Mouse (Mus musculus): Measurements from ENCODE around the gene Tmem119. TPM values are rescaled to one million over a fixed set of nuclear protein-coding genes. Genes with fewer than 3 reads are reported as not detected.
"Not testable (repeated sequence)": the region's sequence is repeated elsewhere in the genome, so short reads cannot be mapped to it uniquely, and the experiment has no call there.

Gene Tmem119
- polyA plus RNA-seq, 1 experiment, result 92.8 TPM

- TF ChIP-seq POLR2A (IDR thresholded peaks at IDR 0.05; ENCODE audit: low read depth, low read length) (no peak), CTCF (IDR thresholded peaks at IDR 0.05; ENCODE audit: borderline replicate concordance, insufficient read depth, low read length) (no peak)
- Histone ChIP-seq H3K4me1 (ENCODE audit: control insufficient read depth, insufficient read depth, low read length) (peaks cover 7% of the 10 kb centered on the region; the same call in 1 of the 2 replicates), H3K4me3 (ENCODE audit: insufficient read depth, low read length) (no peak overlapping the region), H3K27ac (ENCODE audit: insufficient read depth, low read length) (no peak overlapping the region)
Measured at GRCm38 (mm10) chr5:113781254-113781653, 19.1 kb downstream of the Tmem119 start.

GRCm38 (mm10) chr5:113780763-113781162, 19.6 kb downstream of the Tmem119 start:
- H3K4me3 ChIP-seq (ENCODE audit: insufficient read depth, low read length), result no peak overlapping the region
- no peak overlapping the region for H3K27ac ChIP-seq (ENCODE audit: insufficient read depth, low read length)
- no peak for TF ChIP-seq POLR2A (IDR thresholded peaks at IDR 0.05; ENCODE audit: low read depth, low read length)
- TF ChIP-seq CTCF (IDR thresholded peaks at IDR 0.05; ENCODE audit: borderline replicate concordance, insufficient read depth, low read length), result no peak
- H3K4me1 ChIP-seq (ENCODE audit: control insufficient read depth, insufficient read depth, low read length), result peaks cover 7% of the 10 kb centered on the region; the same call in 1 of the 2 replicates

- no peak overlapping the region for H3K27ac ChIP-seq (ENCODE audit: insufficient read depth, low read length)
- TF ChIP-seq POLR2A (IDR thresholded peaks at IDR 0.05; ENCODE audit: low read depth, low read length) (no peak), CTCF (IDR thresholded peaks at IDR 0.05; ENCODE audit: borderline replicate concordance, insufficient read depth, low read length) (no peak)
- no peak overlapping the region for H3K4me3 ChIP-seq (ENCODE audit: insufficient read depth, low read length)
- peaks cover 7% of the 10 kb centered on the region; the same call in 1 of the 2 replicates for H3K4me1 ChIP-seq (ENCODE audit: control insufficient read depth, insufficient read depth, low read length)
Measured at GRCm38 (mm10) chr5:113780082-113780752, 20.1 kb downstream of the Tmem119 start.

- Histone ChIP-seq H3K4me3 (ENCODE audit: insufficient read depth, low read length) (no peak overlapping the region), H3K27ac (ENCODE audit: insufficient read depth, low read length) (no peak overlapping the region), H3K4me1 (ENCODE audit: control insufficient read depth, insufficient read depth, low read length) (peaks cover 7% of the 10 kb centered on the region; the same call in 1 of the 2 replicates)
- no peak for TF ChIP-seq CTCF (IDR thresholded peaks at IDR 0.05; ENCODE audit: borderline replicate concordance, insufficient read depth, low read length)
- TF ChIP-seq POLR2A (IDR thresholded peaks at IDR 0.05; ENCODE audit: low read depth, low read length), result no peak
Measured at GRCm38 (mm10) chr5:113779569-113779968, 20.7 kb downstream of the Tmem119 start.

GRCm38 (mm10) chr5:113777728-113778127, 22.6 kb downstream of the Tmem119 start:
- not testable (repeated sequence) for H3K27ac ChIP-seq (ENCODE audit: insufficient read depth, low read length); H3K4me1 ChIP-seq (ENCODE audit: control insufficient read depth, insufficient read depth, low read length); H3K4me3 ChIP-seq (ENCODE audit: insufficient read depth, low read length)

- Histone ChIP-seq H3K27ac (ENCODE audit: insufficient read depth, low read length) (no peak overlapping the region), H3K4me1 (ENCODE audit: control insufficient read depth, insufficient read depth, low read length) (no peaks in the 10 kb centered on the region), H3K4me3 (ENCODE audit: insufficient read depth, low read length) (no peak overlapping the region)
- no peak for TF ChIP-seq CTCF (IDR thresholded peaks at IDR 0.05; ENCODE audit: borderline replicate concordance, insufficient read depth, low read length)
- no peak for TF ChIP-seq POLR2A (IDR thresholded peaks at IDR 0.05; ENCODE audit: low read depth, low read length)
Measured at GRCm38 (mm10) chr5:113776896-113777226, 23.5 kb downstream of the Tmem119 start.

GRCm38 (mm10) chr5:113776128-113776895, 24.0 kb downstream of the Tmem119 start:
- TF ChIP-seq CTCF (IDR thresholded peaks at IDR 0.05; ENCODE audit: borderline replicate concordance, insufficient read depth, low read length) (no peak), POLR2A (IDR thresholded peaks at IDR 0.05; ENCODE audit: low read depth, low read length) (no peak)
- no peaks in the 10 kb centered on the region for H3K4me1 ChIP-seq (ENCODE audit: control insufficient read depth, insufficient read depth, low read length)
- no peak overlapping the region for H3K27ac ChIP-seq (ENCODE audit: insufficient read depth, low read length)
- no peak overlapping the region for H3K4me3 ChIP-seq (ENCODE audit: insufficient read depth, low read length)

GRCm38 (mm10) chr5:113775585-113775984, 24.7 kb downstream of the Tmem119 start:
- TF ChIP-seq POLR2A (IDR thresholded peaks at IDR 0.05; ENCODE audit: low read depth, low read length) (no peak), CTCF (IDR thresholded peaks at IDR 0.05; ENCODE audit: borderline replicate concordance, insufficient read depth, low read length) (no peak)
- Histone ChIP-seq H3K4me3 (ENCODE audit: insufficient read depth, low read length) (no peak overlapping the region), H3K27ac (ENCODE audit: insufficient read depth, low read length) (no peak overlapping the region), H3K4me1 (ENCODE audit: control insufficient read depth, insufficient read depth, low read length) (no peaks in the 10 kb centered on the region)

- Histone ChIP-seq H3K4me1 (ENCODE audit: control insufficient read depth, insufficient read depth, low read length) (peaks cover 2% of the 10 kb centered on the region; the same call in 1 of the 2 replicates), H3K4me3 (ENCODE audit: insufficient read depth, low read length) (peak overlapping the region; percentile 83), H3K27ac (ENCODE audit: insufficient read depth, low read length) (no peak overlapping the region)
- TF ChIP-seq CTCF (IDR thresholded peaks at IDR 0.05; ENCODE audit: borderline replicate concordance, insufficient read depth, low read length) (peak; percentile 95), POLR2A (IDR thresholded peaks at IDR 0.05; ENCODE audit: low read depth, low read length) (no peak; the same call in 1 of the 2 replicates)
Measured at GRCm38 (mm10) chr5:113773664-113774063, 26.7 kb downstream of the Tmem119 start.

GRCm38 (mm10) chr5:113772905-113773519, 27.3 kb downstream of the Tmem119 start:
- Histone ChIP-seq H3K4me3 (ENCODE audit: insufficient read depth, low read length) (peak overlapping the region; percentile 83), H3K4me1 (ENCODE audit: control insufficient read depth, insufficient read depth, low read length) (peaks cover 2% of the 10 kb centered on the region; the same call in 1 of the 2 replicates), H3K27ac (ENCODE audit: insufficient read depth, low read length) (no peak overlapping the region)
- TF ChIP-seq CTCF (IDR thresholded peaks at IDR 0.05; ENCODE audit: borderline replicate concordance, insufficient read depth, low read length), result no peak
- no peak for TF ChIP-seq POLR2A (IDR thresholded peaks at IDR 0.05; ENCODE audit: low read depth, low read length)

Measured in embryonic fibroblast, embryonic 13.5 days (primary cell).